Mouse (Mus musculus) heart, postnatal 0 days (tissue): ENCODE data around the gene Prdm12. TPM values are rescaled to one million over a fixed set of nuclear protein-coding genes. Genes with fewer than 3 reads are reported as not detected.

Experiments used
- ATAC-seq: fragments of 200-750 bp; cut with Nextera tagmentation; 2 replicates; pipeline ENCODE4 v1.8.0; 2017; ENCODE audit warnings: low read depth, moderate number of reproducible peaks, moderate library complexity; ENCODE audit not compliant: insufficient read depth
- DNase-seq: peaks from one replicate; pipeline ENCODE4 v3.0.0-alpha.2; 2016; ENCODE audit warnings: low spot score
- H3K27ac ChIP-seq: fragments of 300-500 bp; sonication (generic); 2 replicates; pipeline ENCODE4 v1.5.1; 2014; ENCODE audit warnings: low read depth, mild to moderate bottlenecking
- H3K27me3 ChIP-seq: fragments of 300-500 bp; sonication (generic); 2 replicates; pipeline ENCODE4 v1.6.1; 2014; ENCODE audit warnings: low read length, mixed read lengths; ENCODE audit not compliant: control insufficient read depth, insufficient read depth
- H3K36me3 ChIP-seq: fragments of 300-500 bp; sonication (generic); replicated peaks from 2 replicates; pipeline ENCODE4 v1.6.1; 2014; ENCODE audit warnings: low read length, mixed read lengths; ENCODE audit not compliant: control insufficient read depth, insufficient read depth
- H3K4me1 ChIP-seq: fragments of 300-500 bp; sonication (generic); 2 replicates; pipeline ENCODE4 v1.6.1; 2014; ENCODE audit warnings: antibody characterized with exemption; ENCODE audit not compliant: control insufficient read depth, insufficient read depth
- H3K4me2 ChIP-seq: fragments of 300-500 bp; sonication (generic); 2 replicates; pipeline ENCODE4 v1.6.1; 2014; ENCODE audit warnings: low read depth, mild to moderate bottlenecking, low read length, moderate library complexity
- H3K4me3 ChIP-seq: fragments of 300-500 bp; sonication (generic); 2 replicates; pipeline ENCODE4 v1.5.1; 2014; ENCODE audit warnings: low read depth, low read length
- H3K9ac ChIP-seq: fragments of 300-500 bp; sonication (generic); replicated peaks from 2 replicates; pipeline ENCODE4 v1.6.1; 2014; ENCODE audit warnings: low read depth, low read length, mixed read lengths
- H3K9me3 ChIP-seq: fragments of 300-500 bp; sonication (generic); replicated peaks from 2 replicates; pipeline ENCODE4 v1.6.1; 2016; ENCODE audit warnings: low read length; ENCODE audit not compliant: control insufficient read depth
- CTCF ChIP-seq: IDR thresholded peaks from 2 replicates; pipeline ENCODE4 v1.5.1; 2016; ENCODE audit warnings: antibody characterized with exemption, control low read depth, low read depth
- EP300 ChIP-seq: IDR thresholded peaks from 2 replicates; pipeline ENCODE4 v1.6.1; 2016; ENCODE audit warnings: antibody characterized with exemption, low read depth
- WGBS: fragments of 180-500 bp; shearing (Covaris S2); extraction: QIAGEN DNeasy Blood & Tissue Kit; methylation state at CpG from one replicate; pipeline ENCODE4 v1.1.7; 2014; 5-methylcytosine and 5-hydroxymethylcytosine counted together
- polyA plus RNA-seq: library from polyadenylated mRNA; unstranded; fragments of >200 nt; fragmentation: Nextera tagmentation; extraction: Ambion mirVana; gene quantifications from 2 replicates; pipeline ENCODE4 v1.2.1, GENCODE M21; 2015
- total RNA-seq: library from RNA; depleted of rRNA; stranded (reverse); fragments of >200 nt; gene quantifications from 2 replicates; pipeline ENCODE4 v1.2.3, GENCODE M21; 2014; ENCODE audit warnings: low replicate concordance

Prdm12 gene
- total and polyA plus RNA-seq, 2 experiments from 2014 or later, result not detected

DNA sequence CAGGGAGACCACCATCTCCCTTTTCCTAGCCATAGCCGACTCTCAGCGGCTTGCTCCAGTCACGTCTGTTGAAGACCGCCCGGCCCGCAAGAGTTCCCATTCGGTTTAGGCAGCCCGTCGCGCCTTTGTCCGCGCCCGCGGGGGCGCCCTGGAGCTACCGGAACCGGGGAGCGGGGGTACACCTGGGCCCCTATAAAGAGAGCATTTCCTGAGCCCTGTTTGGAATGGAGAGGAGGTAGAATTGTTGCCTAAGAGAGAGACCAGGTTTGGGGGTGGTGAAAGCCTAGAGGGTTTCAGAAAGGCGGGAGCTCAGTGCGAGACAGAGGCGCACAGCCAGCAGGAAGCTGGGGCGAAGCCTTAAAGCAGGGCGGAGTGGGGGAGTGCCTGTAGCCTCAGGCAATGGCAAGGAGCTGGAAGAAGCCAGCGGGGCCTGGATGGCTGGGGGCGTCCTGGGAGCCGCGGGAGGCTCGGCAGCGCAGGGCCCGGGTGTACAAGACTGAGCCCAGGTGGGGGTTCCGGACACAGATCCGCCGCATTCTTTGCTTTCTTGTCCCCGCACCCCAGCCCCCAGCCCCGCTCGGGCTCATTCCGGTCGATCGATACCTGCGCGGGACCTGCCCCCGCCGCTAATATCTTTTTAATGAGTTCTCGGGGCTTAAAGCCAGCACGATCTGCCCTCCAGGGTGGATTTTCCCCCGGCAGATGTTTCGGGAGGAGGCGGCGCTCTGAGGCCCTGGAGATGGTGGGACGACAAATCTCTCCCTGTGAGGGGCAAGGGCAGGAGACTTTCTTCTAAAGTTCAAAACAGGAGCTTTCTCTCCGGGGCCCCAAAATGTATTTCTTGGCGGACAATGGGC, 4.3 kb upstream of the Prdm12 start:
- Histone ChIP-seq H3K9ac (no peak overlapping the region), H3K4me1 (no peaks in the 10 kb centered on the region), H3K36me3 (no peaks in the 10 kb centered on the region), H3K27me3 (peaks cover 97% of the 10 kb centered on the region), H3K27ac (no peak overlapping the region), H3K9me3 (no peaks in the 10 kb centered on the region), H3K4me3 (peak overlapping the region; percentile 17), H3K4me2 (peak overlapping the region; percentile 14; the same call in 1 of the 2 replicates)
- no peak for DNase-seq
- ATAC-seq, result no peak
- TF ChIP-seq CTCF (no peak), EP300 (no peak)
- WGBS, result under 1% methylated on average over 49 of the region's 52 CpGs

DNA sequence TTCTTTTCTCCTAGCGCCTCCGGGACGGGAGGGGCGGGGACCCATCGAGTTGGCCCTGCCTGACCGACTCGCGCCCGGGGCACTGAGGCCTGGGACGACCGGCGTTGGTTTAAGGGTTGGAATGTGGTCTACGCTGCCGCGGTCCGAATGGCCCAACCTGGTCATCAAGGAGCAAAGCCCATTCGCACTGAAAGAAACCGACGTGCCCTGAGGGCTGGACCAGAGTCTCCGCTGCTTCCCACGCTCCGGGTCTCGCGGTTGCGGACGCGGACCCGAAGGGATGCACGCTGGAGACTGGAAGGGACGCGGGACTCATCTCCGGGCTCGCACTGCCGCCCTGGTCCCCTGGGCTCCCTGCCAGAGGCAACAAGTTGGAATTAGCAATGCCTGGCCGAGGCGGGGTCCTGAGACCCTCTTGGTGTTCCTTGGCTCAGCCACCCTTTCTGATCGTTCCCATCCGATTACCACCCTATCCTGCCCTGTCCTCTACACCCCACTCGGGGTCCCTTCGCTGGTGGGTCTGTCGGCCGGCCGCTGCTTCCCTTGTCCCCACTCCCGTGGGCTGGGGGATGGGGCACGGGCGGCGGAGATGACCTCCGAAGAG, 3.6 kb upstream of the Prdm12 start:
- DNase-seq, result no peak
- Histone ChIP-seq H3K4me2 (peak overlapping the region; percentile 14; the same call in 1 of the 2 replicates), H3K4me3 (peak overlapping the region; percentile 17), H3K27ac (no peak overlapping the region), H3K9ac (no peak overlapping the region), H3K27me3 (peaks cover 99% of the 10 kb centered on the region), H3K4me1 (0 out of 2 replicates have a peak, but pooled peaks cover 4% of the 10 kb centered on the region), H3K9me3 (no peaks in the 10 kb centered on the region), H3K36me3 (no peaks in the 10 kb centered on the region)
- ATAC-seq, result no peak
- 1% methylated on average over 46 of the region's 48 CpGs for WGBS
- TF ChIP-seq EP300, result no peak
- TF ChIP-seq CTCF, result no peak

- Histone ChIP-seq H3K4me3 (peak overlapping the region; percentile 17; the same call in 1 of the 2 replicates), H3K27ac (no peak overlapping the region), H3K36me3 (no peaks in the 10 kb centered on the region), H3K9ac (no peak overlapping the region), H3K4me2 (no peak overlapping the region), H3K27me3 (peaks cover 100% of the 10 kb centered on the region), H3K9me3 (no peaks in the 10 kb centered on the region), H3K4me1 (0 out of 2 replicates have a peak, but pooled peaks cover 4% of the 10 kb centered on the region)
- TF ChIP-seq CTCF (no peak), EP300 (no peak)
- WGBS, result 3% methylated on average over 34 of the region's 35 CpGs
- ATAC-seq, result no peak
- DNase-seq, result no peak
Measured at GRCm38 (mm10) chr2:31636742-31637141, 3.1 kb upstream of the Prdm12 start.

DNA sequence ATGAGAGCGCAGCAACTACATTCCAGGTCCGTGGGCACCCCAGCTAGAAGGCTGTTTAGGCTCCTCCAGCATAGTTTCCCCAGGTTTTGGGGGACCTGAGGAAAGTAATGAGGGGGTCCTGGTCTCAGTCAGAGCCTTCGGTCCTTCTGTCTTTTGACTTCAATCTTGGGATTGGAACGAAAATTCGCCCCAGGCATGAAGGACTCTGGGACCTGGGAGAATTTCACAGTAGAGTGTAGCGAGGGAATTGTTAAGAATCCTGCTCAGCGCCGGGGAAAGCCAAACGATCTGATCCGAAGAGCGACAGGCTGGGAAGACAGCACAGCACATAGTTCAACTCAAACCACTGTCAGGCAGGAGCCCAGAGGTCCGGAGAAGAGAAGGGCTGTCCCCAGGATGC, 2.5 kb upstream of the Prdm12 start:
- no peaks in the 10 kb centered on the region for H3K9me3 ChIP-seq
- WGBS, result 3% methylated on average over 12 of the region's 12 CpGs
- H3K36me3 ChIP-seq, result no peaks in the 10 kb centered on the region
- TF ChIP-seq CTCF, result no peak
- no peak for TF ChIP-seq EP300
- DNase-seq (no peak), ATAC-seq (no peak)
- peaks cover 100% of the 10 kb centered on the region for H3K27me3 ChIP-seq
- H3K4me3 ChIP-seq, result no peak overlapping the region
- H3K27ac ChIP-seq, result no peak overlapping the region
- 0 out of 2 replicates have a peak, but pooled peaks cover 4% of the 10 kb centered on the region for H3K4me1 ChIP-seq
- H3K4me2 ChIP-seq, result no peak overlapping the region
- no peak overlapping the region for H3K9ac ChIP-seq

DNA sequence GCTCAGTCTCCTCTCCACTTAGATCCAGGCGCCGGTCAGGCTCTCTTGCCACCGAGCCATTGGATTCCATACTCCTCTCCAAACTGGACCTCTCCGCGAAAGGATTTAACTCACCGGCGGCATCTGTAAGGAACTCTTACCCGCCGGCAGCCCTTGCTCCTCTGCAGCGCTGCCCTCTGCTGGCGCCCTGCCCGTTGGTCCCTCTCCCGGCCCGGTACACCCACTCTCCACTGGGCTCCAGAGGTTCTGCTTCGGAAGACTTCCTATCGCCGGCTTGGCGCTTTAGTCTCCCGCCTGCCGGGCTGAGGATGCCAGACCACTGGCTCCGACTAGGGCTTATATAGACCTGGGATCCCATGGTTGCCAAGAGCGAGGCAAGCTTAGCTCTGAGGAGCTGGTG, 2.0 kb upstream of the Prdm12 start:
- Histone ChIP-seq H3K9me3 (no peaks in the 10 kb centered on the region), H3K4me2 (no peak overlapping the region), H3K27me3 (peaks cover 100% of the 10 kb centered on the region), H3K27ac (no peak overlapping the region), H3K9ac (no peak overlapping the region), H3K36me3 (no peaks in the 10 kb centered on the region), H3K4me3 (no peak overlapping the region), H3K4me1 (0 out of 2 replicates have a peak, but pooled peaks cover 4% of the 10 kb centered on the region)
- DNase-seq, result no peak
- TF ChIP-seq CTCF (0 out of 2 replicates have a peak, but pooled peaks have one; percentile 4), EP300 (no peak)
- WGBS, result 2% methylated on average over 22 of the region's 22 CpGs
- ATAC-seq, result no peak
